Mouse (Mus musculus) C2C12 (cell line): ENCODE data around the gene Gm45062. TPM values are rescaled to one million over a fixed set of nuclear protein-coding genes. Genes with fewer than 3 reads are reported as not detected.

Experiments
- H3K27me3 ChIP-seq: one replicate; pipeline ENCODE4 v1.6.1; 2011; ENCODE audit not compliant: control insufficient read depth, insufficient read depth, insufficient read length
- H3K36me3 ChIP-seq: one replicate; pipeline ENCODE4 v1.6.1; 2011; ENCODE audit not compliant: control insufficient read depth, insufficient read depth
- H3K4me3 ChIP-seq: one replicate; pipeline ENCODE4 v1.5.1; 2011; ENCODE audit warnings: mild to moderate bottlenecking, control low read depth; ENCODE audit not compliant: poor library complexity, insufficient read depth, severe bottlenecking
- H3K79me2 ChIP-seq: one replicate; pipeline ENCODE4 v1.6.1; 2011; ENCODE audit not compliant: control insufficient read depth, insufficient read depth
- H3K79me3 ChIP-seq: one replicate; pipeline ENCODE4 v1.6.1; 2011; ENCODE audit warnings: low read depth, control low read depth
- H3ac ChIP-seq: one replicate; pipeline ENCODE3; 2011; ENCODE audit warnings: low read depth; ENCODE audit not compliant: control insufficient read depth, insufficient read length
- CEBPB ChIP-seq: IDR thresholded peaks from one replicate; pipeline ENCODE4 v1.6.1; 2011; ENCODE audit warnings: low read depth, mild to moderate bottlenecking, control low read depth, moderate library complexity
- CTCF ChIP-seq: IDR thresholded peaks from one replicate; pipeline ENCODE4 v1.5.1; 2011; ENCODE audit not compliant: control insufficient read depth, insufficient read depth, insufficient read length
- FOSL1 ChIP-seq: IDR thresholded peaks from one replicate; pipeline ENCODE4 v1.8.0; 2011; ENCODE audit warnings: mild to moderate bottlenecking, low read length; ENCODE audit not compliant: poor library complexity, insufficient read depth, severe bottlenecking
- MAX ChIP-seq: IDR thresholded peaks from one replicate; pipeline ENCODE4 v1.6.1; 2011; ENCODE audit warnings: mild to moderate bottlenecking, control low read depth
- MYOD1 ChIP-seq: IDR thresholded peaks from one replicate; pipeline ENCODE4 v1.6.1; 2011; ENCODE audit warnings: low read depth; ENCODE audit not compliant: control insufficient read depth, insufficient read length
- MYOG ChIP-seq: IDR thresholded peaks from one replicate; pipeline ENCODE4 v1.6.1; 2011; ENCODE audit not compliant: control insufficient read depth, insufficient read length; ENCODE audit errors: extremely low read depth
- USF1 ChIP-seq: IDR thresholded peaks from one replicate; pipeline ENCODE4 v1.6.1; 2011; ENCODE audit warnings: low read depth, mild to moderate bottlenecking, control low read depth, moderate library complexity
- polyA plus RNA-seq: library from polyadenylated mRNA; unstranded; fragments of >200 nt; fragmentation: generic; extraction: Trizol; gene quantifications from one replicate; pipeline ENCODE4 v1.2.1, GENCODE M21; 2012; ENCODE audit warnings: missing spikeins

Gene Gm45062
- polyA plus RNA-seq, 1 experiment: 0.33 TPM

GRCm38 (mm10) chr6:8455599-8455998, 196.3 kb downstream of the Gm45062 start:
- Histone ChIP-seq H3K79me2 (no peaks in the 10 kb centered on the region), H3K36me3 (no peaks in the 10 kb centered on the region), H3K79me3 (no peaks in the 10 kb centered on the region), H3K4me3 (no peak overlapping the region), H3ac (no peak overlapping the region), H3K27me3 (no peaks in the 10 kb centered on the region)
- TF ChIP-seq MYOD1 (no peak), CTCF (no peak), CEBPB (no peak), USF1 (no peak), FOSL1 (no peak), MAX (no peak), MYOG (no peak)

DNA sequence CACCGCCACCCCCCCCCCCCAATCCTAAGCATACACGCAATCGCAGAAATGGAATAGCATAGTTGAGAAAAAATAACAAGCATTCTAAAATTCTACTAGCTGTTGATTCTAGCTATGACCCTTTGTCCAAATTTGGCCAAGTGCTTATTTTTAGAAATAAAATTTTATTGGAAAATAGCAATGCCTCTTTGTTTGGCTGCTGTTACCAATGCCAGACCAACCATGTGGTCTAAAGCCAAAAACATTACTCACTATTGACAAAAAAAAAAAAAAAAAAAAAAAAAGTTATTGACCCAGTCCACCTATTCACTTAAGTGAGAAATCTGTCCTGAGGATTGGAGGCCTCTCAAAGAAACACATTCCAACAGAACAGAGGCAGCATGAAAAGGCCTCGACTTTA, 199.3 kb downstream of the Gm45062 start:
- no peaks in the 10 kb centered on the region for H3K36me3 ChIP-seq
- TF ChIP-seq FOSL1 (no peak), MYOG (no peak), CTCF (no peak), MAX (no peak), CEBPB (no peak), MYOD1 (no peak), USF1 (no peak)
- no peaks in the 10 kb centered on the region for H3K79me3 ChIP-seq
- H3K79me2 ChIP-seq: no peaks in the 10 kb centered on the region
- no peak overlapping the region for H3K4me3 ChIP-seq
- no peak overlapping the region for H3ac ChIP-seq
- H3K27me3 ChIP-seq: no peaks in the 10 kb centered on the region

- Histone ChIP-seq H3K27me3 (no peaks in the 10 kb centered on the region), H3K4me3 (no peak overlapping the region), H3K79me2 (no peaks in the 10 kb centered on the region), H3ac (no peak overlapping the region), H3K36me3 (no peaks in the 10 kb centered on the region), H3K79me3 (no peaks in the 10 kb centered on the region)
- TF ChIP-seq MYOD1: no peak
- no peak for TF ChIP-seq CEBPB
- TF ChIP-seq CTCF: no peak
- no peak for TF ChIP-seq FOSL1
- TF ChIP-seq USF1: no peak
- no peak for TF ChIP-seq MYOG
- no peak for TF ChIP-seq MAX
Measured at GRCm38 (mm10) chr6:8462447-8462846, 203.2 kb downstream of the Gm45062 start.

DNA sequence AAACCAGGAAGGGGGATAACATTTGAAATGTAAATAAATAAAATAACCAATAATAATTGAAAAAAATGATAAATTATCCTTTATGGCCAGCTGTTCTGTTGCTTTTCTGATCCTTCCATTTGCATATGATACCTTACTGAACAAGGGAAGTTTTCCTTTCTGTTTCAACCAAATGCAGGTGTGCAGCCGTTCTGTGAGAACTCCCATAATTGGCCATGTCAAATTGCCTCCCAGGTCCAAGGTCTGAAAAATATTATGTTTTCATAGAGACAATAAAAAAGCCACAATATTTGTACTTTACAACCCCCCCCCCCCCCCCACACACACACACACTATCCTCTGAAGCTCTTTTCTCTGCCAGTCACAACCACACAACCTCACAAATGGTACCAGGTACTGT, 206.1 kb downstream of the Gm45062 start:
- no peaks in the 10 kb centered on the region for H3K79me2 ChIP-seq
- H3K27me3 ChIP-seq: no peaks in the 10 kb centered on the region
- H3K79me3 ChIP-seq: no peaks in the 10 kb centered on the region
- no peak overlapping the region for H3ac ChIP-seq
- H3K36me3 ChIP-seq: no peaks in the 10 kb centered on the region
- no peak overlapping the region for H3K4me3 ChIP-seq
- TF ChIP-seq MYOD1: no peak

GRCm38 (mm10) chr6:8465985-8466384, 206.7 kb downstream of the Gm45062 start:
- no peaks in the 10 kb centered on the region for H3K36me3 ChIP-seq
- no peaks in the 10 kb centered on the region for H3K79me3 ChIP-seq
- H3K27me3 ChIP-seq: no peaks in the 10 kb centered on the region
- no peak for TF ChIP-seq MAX
- H3ac ChIP-seq: no peak overlapping the region
- no peaks in the 10 kb centered on the region for H3K79me2 ChIP-seq
- no peak overlapping the region for H3K4me3 ChIP-seq

DNA sequence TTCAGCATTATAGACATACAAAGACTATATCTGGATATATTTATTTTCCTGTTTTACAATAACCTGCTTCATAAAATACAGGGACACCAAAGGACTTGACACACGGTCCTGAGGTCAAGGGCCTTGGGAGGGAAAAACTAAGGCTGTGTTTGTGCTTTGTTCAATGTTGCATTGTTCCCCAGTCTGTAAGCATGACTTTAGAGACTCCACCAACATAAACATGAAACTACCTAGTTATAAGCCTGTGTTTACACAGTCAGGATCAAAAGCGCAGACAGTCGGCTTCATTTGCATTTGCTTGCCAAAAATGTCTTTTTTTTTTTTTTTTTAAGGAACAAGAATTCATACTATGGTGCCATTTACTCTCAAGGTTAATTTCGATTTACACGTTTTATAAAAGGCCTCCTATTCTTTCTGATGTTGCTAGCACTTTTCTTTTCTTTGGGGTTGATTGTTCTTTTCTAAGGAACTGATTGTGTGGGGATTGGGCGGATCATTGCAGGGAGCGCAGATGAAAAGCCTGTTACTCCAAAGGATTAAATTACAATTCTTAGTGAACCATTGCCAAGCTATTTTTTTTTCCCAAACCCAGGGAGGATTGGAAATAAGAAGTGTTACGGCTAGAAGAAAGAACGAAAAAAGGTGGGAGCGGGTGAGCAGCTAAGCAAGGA, 208.6 kb downstream of the Gm45062 start:
- H3K79me3 ChIP-seq: no peaks in the 10 kb centered on the region
- H3K27me3 ChIP-seq: no peaks in the 10 kb centered on the region
- H3K36me3 ChIP-seq: no peaks in the 10 kb centered on the region
- TF ChIP-seq MAX (no peak), MYOD1 (no peak), CEBPB (no peak), USF1 (no peak), FOSL1 (no peak), MYOG (no peak), CTCF (no peak)
- no peak overlapping the region for H3ac ChIP-seq
- H3K79me2 ChIP-seq: no peaks in the 10 kb centered on the region
- H3K4me3 ChIP-seq: no peak overlapping the region
